8 mouse cellular contexts compared by ENCODE assay signal in the genomic region with DNA sequence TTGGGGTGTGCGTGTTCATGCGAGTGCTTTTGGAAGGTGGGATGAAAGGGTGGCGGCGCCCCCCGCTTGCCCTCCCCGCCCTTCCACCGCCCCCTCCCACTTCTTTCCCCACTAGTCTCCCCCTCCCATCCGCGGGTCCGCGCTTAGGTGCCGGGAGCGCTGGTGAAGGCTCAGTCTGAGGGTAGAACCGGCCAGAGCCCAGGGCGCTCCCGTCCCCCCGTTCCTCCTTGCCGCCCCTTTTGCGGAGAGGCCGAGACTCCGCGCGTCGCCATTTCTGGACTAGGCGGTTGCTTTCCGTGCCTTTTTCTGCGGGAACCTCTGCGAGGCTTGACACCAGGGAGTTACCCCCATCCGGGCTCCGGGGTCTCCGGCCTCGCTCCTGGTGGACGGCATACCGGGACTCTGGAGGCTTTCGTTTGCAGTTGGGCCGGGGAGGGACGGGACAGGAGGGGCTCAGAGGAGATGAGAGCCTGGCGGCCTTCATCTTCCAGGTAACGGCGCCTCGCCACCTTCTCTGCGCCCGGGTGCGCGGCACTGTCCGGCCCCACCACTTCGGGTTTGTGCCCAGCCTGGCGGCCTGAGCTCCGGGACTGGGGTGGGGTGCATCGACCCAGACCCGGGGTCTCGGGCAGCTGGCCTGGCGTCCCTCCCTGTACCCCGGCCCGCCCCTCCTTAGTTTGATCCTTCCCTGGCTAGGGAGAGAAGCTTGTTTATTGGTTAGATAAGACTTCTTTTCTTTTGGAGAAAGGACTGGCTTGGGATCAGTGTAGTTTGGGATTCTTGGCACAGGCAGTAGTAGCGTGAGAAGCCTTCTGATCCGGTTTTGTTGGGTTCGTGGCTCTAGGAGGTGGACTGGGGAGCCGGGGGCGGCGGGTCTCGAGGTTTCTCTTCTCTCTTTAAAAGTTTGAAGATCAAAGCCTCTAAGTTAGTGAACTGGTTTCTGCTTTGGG. TPM values are rescaled to one million over a fixed set of nuclear protein-coding genes. Genes with fewer than 3 reads are reported as not detected.
A peak's percentile ranks its signal among the peaks of the same experiment; 100 is the strongest.
DNase-seq lines count a peak whose midpoint lies in the region; ATAC-seq and TF ChIP-seq lines count a peak whose summit lies in the region.

No protein-coding gene starts in this region.

- no peak for TF ChIP-seq POLR2A in kidney, adult 2 months (IDR thresholded peaks at IDR 0.05; ENCODE audit: low read depth, low read length)
- no peak for TF ChIP-seq POLR2A in bone marrow, adult 2 months (IDR thresholded peaks at IDR 0.05; ENCODE audit: borderline replicate concordance, control insufficient read depth, low read depth, low read length)
- no peak for TF ChIP-seq POLR2A in small intestine, adult 2 months (IDR thresholded peaks at IDR 0.05; ENCODE audit: low read depth, low read length)

- no peak for TF ChIP-seq CTCF in kidney, adult 2 months (conservative IDR thresholded peaks at IDR 0.05; ENCODE audit: insufficient read depth, insufficient read length, low read depth, low read length)
- TF ChIP-seq CTCF in bone marrow, adult 2 months (IDR thresholded peaks at IDR 0.05; ENCODE audit: control insufficient read depth, insufficient read depth, low read length): no peak
- TF ChIP-seq CTCF in small intestine, adult 2 months (IDR thresholded peaks at IDR 0.05; ENCODE audit: extremely low read depth, insufficient read length, insufficient replicate concordance, low read depth, low read length): no peak

- H3K27ac ChIP-seq in kidney, adult 2 months (ENCODE audit: insufficient read depth, low read depth, low read length): no peak overlapping the region
- no peak overlapping the region for H3K27ac ChIP-seq in bone marrow, adult 2 months (ENCODE audit: control insufficient read depth, insufficient read depth, low read depth, low read length, poor library complexity)
- peak overlapping the region; percentile 99 for H3K27ac ChIP-seq in forebrain, embryonic 14.5 days (ENCODE audit: low read depth, low read length)
- peak overlapping the region; percentile 99 for H3K27ac ChIP-seq in intestine, embryonic 14.5 days (ENCODE audit: low read depth)
- peak overlapping the region; percentile 100 for H3K27ac ChIP-seq in lung, embryonic 16.5 days (ENCODE audit: low read length)
- H3K27ac ChIP-seq in small intestine, adult 2 months (ENCODE audit: insufficient read depth, low read depth, low read length): peak overlapping the region; percentile 47

- peak overlapping the region; percentile 89 for H3K4me2 ChIP-seq in forebrain, embryonic 14.5 days (ENCODE audit: low read length)
- peak overlapping the region; percentile 48 for H3K4me2 ChIP-seq in intestine, embryonic 14.5 days (ENCODE audit: low read length)
- peak overlapping the region; percentile 91 for H3K4me2 ChIP-seq in lung, embryonic 16.5 days (ENCODE audit: low read depth, low read length)

- peak overlapping the region; percentile 72 for H3K4me3 ChIP-seq in kidney, adult 2 months (ENCODE audit: insufficient read depth, low read depth, low read length)
- peak overlapping the region; percentile 44 for H3K4me3 ChIP-seq in bone marrow, adult 2 months (replicated peaks; ENCODE audit: control insufficient read depth, low read depth, low read length)
- H3K4me3 ChIP-seq in forebrain, embryonic 14.5 days (ENCODE audit: low read depth, low read length): peak overlapping the region; percentile 86
- peak overlapping the region; percentile 83 for H3K4me3 ChIP-seq in intestine, embryonic 14.5 days (ENCODE audit: low read depth, low read length)
- peak overlapping the region; percentile 94 for H3K4me3 ChIP-seq in lung, embryonic 16.5 days (ENCODE audit: low read length)
- peak overlapping the region; percentile 76 for H3K4me3 ChIP-seq in small intestine, adult 2 months (ENCODE audit: low read depth, low read length)

- ATAC-seq in forebrain, embryonic 14.5 days: no peak
- peak; percentile 2; the same call in 1 of the 2 replicates for ATAC-seq in intestine, embryonic 14.5 days (replicated peaks; ENCODE audit: low FRiP score, low TSS enrichment, low read depth)
- ATAC-seq in lung, embryonic 16.5 days (ENCODE audit: low read depth): peak; percentile 11; the same call in 1 of the 2 replicates

- H3K27me3 ChIP-seq in kidney, adult 2 months (replicated peaks; ENCODE audit: control insufficient read depth, insufficient read depth, low read length): no peaks in the 10 kb centered on the region; the same call in 1 of the 2 replicates
- H3K27me3 ChIP-seq in forebrain, embryonic 14.5 days (replicated peaks; ENCODE audit: control insufficient read depth, insufficient read depth, low read length): no peaks in the 10 kb centered on the region
- 0 out of 2 replicates have a peak, but pooled peaks cover 3% of the 10 kb centered on the region for H3K27me3 ChIP-seq in intestine, embryonic 14.5 days (replicated peaks; ENCODE audit: control insufficient read depth, insufficient read depth, low read length)
- H3K27me3 ChIP-seq in lung, embryonic 16.5 days (ENCODE audit: control insufficient read depth, insufficient read depth, low read depth, low read length): no peaks in the 10 kb centered on the region
- H3K27me3 ChIP-seq in small intestine, adult 2 months (ENCODE audit: control insufficient read depth, insufficient read depth, low read length): no peaks in the 10 kb centered on the region

- H3K9me3 ChIP-seq in forebrain, embryonic 14.5 days (replicated peaks; ENCODE audit: control insufficient read depth, low read length): 0 out of 2 replicates have a peak, but pooled peaks cover 2% of the 10 kb centered on the region
- H3K9me3 ChIP-seq in intestine, embryonic 14.5 days (ENCODE audit: control insufficient read depth, low read length): no peaks in the 10 kb centered on the region
- H3K9me3 ChIP-seq in lung, embryonic 16.5 days (ENCODE audit: control insufficient read depth, low read length): 0 out of 2 replicates have a peak, but pooled peaks cover 2% of the 10 kb centered on the region

- no peaks in the 10 kb centered on the region for H3K4me1 ChIP-seq in kidney, adult 2 months (ENCODE audit: control insufficient read depth, insufficient read depth, low read length)
- H3K4me1 ChIP-seq in bone marrow, adult 2 months (ENCODE audit: control insufficient read depth, insufficient read depth, low read length): no peaks in the 10 kb centered on the region
- peaks cover 43% of the 10 kb centered on the region for H3K4me1 ChIP-seq in forebrain, embryonic 14.5 days (ENCODE audit: control insufficient read depth, insufficient read depth, low read length)
- H3K4me1 ChIP-seq in intestine, embryonic 14.5 days (replicated peaks; ENCODE audit: control insufficient read depth, insufficient read depth, low read length): peaks cover 40% of the 10 kb centered on the region
- peaks cover 53% of the 10 kb centered on the region for H3K4me1 ChIP-seq in lung, embryonic 16.5 days (replicated peaks; ENCODE audit: control insufficient read depth, insufficient read depth, low read length)
- peaks cover 15% of the 10 kb centered on the region for H3K4me1 ChIP-seq in small intestine, adult 2 months (ENCODE audit: control insufficient read depth, insufficient read depth, insufficient read length, low read length)

- peak overlapping the region; percentile 93 for H3K9ac ChIP-seq in forebrain, embryonic 14.5 days (ENCODE audit: low read length)
- peak overlapping the region; percentile 70 for H3K9ac ChIP-seq in intestine, embryonic 14.5 days (ENCODE audit: low read length)
- peak overlapping the region; percentile 98 for H3K9ac ChIP-seq in lung, embryonic 16.5 days (ENCODE audit: low read length)

- 1% methylated on average over 60 of the region's 62 CpGs for WGBS in kidney, adult 2 months
- WGBS in bone marrow, adult 2 months: 1% methylated on average over 55 of the region's 62 CpGs
- 1% methylated on average over 59 of the region's 62 CpGs for WGBS in forebrain, embryonic 14.5 days
- WGBS in intestine, embryonic 14.5 days: under 1% methylated on average over 52 of the region's 62 CpGs
- under 1% methylated on average over 60 of the region's 62 CpGs for WGBS in lung, embryonic 16.5 days
- under 1% methylated on average over 60 of the region's 62 CpGs for WGBS in small intestine, adult 2 months

- DNase-seq in kidney, adult 2 months: peak; percentile 21
- DNase-seq in kidney, adult 11 months: no peak
- DNase-seq in forebrain, embryonic 14.5 days (ENCODE audit: low spot score): no peak
- DNase-seq in intestine, embryonic 14.5 days (ENCODE audit: low spot score): peak; percentile 80
- no peak for DNase-seq in layer of hippocampus, postnatal 14 days (ENCODE audit: low spot score in 2 of 2)

- H3K36me3 ChIP-seq in kidney, adult 2 months (ENCODE audit: control insufficient read depth, insufficient read depth, low read length): no peaks in the 10 kb centered on the region
- no peaks in the 10 kb centered on the region for H3K36me3 ChIP-seq in forebrain, embryonic 14.5 days (ENCODE audit: control insufficient read depth, insufficient read depth, low read length)
- H3K36me3 ChIP-seq in intestine, embryonic 14.5 days (ENCODE audit: control insufficient read depth, insufficient read depth, low read length): no peaks in the 10 kb centered on the region
- no peaks in the 10 kb centered on the region for H3K36me3 ChIP-seq in lung, embryonic 16.5 days (ENCODE audit: control insufficient read depth, insufficient read depth, low read length)
- H3K36me3 ChIP-seq in small intestine, adult 2 months (ENCODE audit: control insufficient read depth, insufficient read depth, low read length): peaks cover 12% of the 10 kb centered on the region; the same call in 1 of the 2 replicates

RNA-seq across cellular contexts. Expression of a gene that starts 1.6 kb away (rescaled TPM):
- 2.7 and 3.1 TPM in 2 replicates for polyA plus RNA-seq in kidney, adult 2 months (2012; rRNA removed)
- 2.5 TPM in 1 of 2 replicates, not detected in the other for polyA plus RNA-seq in bone marrow, adult 2 months (2011; ENCODE audit: insufficient read depth, insufficient read length, low replicate concordance, missing spikeins)
- 7.8 and 9.4 TPM in 2 replicates for polyA plus RNA-seq in forebrain, embryonic 14.5 days (2014; fragmentation: Nextera tagmentation; extraction: Ambion mirVana)
- 6.5 and 8.0 TPM in 2 replicates for polyA plus RNA-seq in intestine, embryonic 14.5 days (2014; fragmentation: Nextera tagmentation; extraction: Ambion mirVana)
- 7.8 and 8.5 TPM in 2 replicates for polyA plus RNA-seq in lung, embryonic 16.5 days (2015; fragmentation: Nextera tagmentation; extraction: Ambion mirVana)
- polyA plus RNA-seq in small intestine, adult 2 months (2012; rRNA removed): 12.0 and 48.5 TPM in 2 replicates
- total RNA-seq in layer of hippocampus, postnatal 14 days (2021): 10 to 100 TPM; 28.1 to 28.6 TPM

Comparison
In these comparisons a context has a peak if more than half of its experiments do, and no peak if none do; other contexts are left out.
1. DNase-seq: peak in kidney, adult 2 months (single experiment) and intestine, embryonic 14.5 days (single experiment); none in kidney, adult 11 months (single experiment), forebrain, embryonic 14.5 days (single experiment) and layer of hippocampus, postnatal 14 days (0 of 2).
2. H3K27ac ChIP-seq: peak in forebrain, embryonic 14.5 days (single experiment), intestine, embryonic 14.5 days (single experiment), lung, embryonic 16.5 days (single experiment) and small intestine, adult 2 months (single experiment); none in kidney, adult 2 months (single experiment) and bone marrow, adult 2 months (single experiment).
3. H3K4me3 ChIP-seq: peak in every context shown above with its lines; median percentile 94 in lung, embryonic 16.5 days; 86 in forebrain, embryonic 14.5 days; 83 in intestine, embryonic 14.5 days; 76 in small intestine, adult 2 months; 72 in kidney, adult 2 months; 44 in bone marrow, adult 2 months.
4. Peak in every context shown above with its lines, with median percentiles within 50 percentile points of each other: H3K4me2 ChIP-seq and H3K9ac ChIP-seq.